Mouse (Mus musculus) embryo, embryonic 11.5 days (tissue): ENCODE data around the gene Olfr159.
"Not testable (repeated sequence)": the region's sequence is repeated elsewhere in the genome, so short reads cannot be mapped to it uniquely, and the experiment has no call there.

Experiments
- DNase-seq: peaks from one replicate; pipeline ENCODE4 v3.0.0-alpha.2; 2012; ENCODE audit warnings: low read depth, low spot score

Olfr159 gene

DNA sequence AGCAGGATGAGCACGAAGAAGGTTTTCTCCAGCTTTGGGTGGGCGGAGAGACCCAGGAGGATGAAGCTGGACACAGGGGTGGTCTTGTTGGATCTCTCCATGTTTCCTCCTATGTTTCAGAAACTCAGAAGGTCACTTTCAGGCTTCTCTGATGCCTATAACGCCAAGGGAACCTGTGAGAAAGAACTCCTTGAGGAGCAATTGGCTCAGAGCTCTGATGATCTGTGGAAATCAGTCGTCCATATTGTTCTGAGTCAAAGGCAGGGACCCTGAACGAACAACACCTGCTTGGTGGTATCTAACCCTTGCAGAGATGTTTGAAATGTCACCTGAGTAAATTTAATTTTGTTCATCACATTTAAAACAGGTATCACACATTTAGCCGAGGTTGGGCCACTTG, at the start of gene Olfr159:
Gene Olfr159 (minus strand): TSS at position 101 of the 400 bp plus-strand sequence.
- no peak for DNase-seq

DNA sequence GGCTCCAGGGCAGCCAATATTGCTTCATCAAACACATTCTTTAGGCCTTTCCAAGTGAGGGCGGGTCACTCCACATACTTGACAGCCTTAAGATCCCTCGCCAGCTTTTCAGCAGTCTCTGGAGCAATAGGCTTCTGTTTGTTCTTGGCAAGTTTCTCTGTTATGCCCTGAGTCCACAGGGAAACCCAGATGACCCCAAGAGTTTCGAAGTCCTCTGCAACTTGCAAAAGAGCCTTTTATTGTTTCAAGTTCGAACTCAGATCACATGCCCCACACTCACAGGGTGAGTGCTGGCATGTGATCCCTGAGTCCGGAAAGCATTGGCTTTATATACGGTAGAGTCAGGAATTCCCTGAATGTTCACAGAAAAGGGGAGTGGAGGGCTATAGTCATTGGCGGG, 28.1 kb upstream of the Olfr159 start:
- no peak for DNase-seq

DNA sequence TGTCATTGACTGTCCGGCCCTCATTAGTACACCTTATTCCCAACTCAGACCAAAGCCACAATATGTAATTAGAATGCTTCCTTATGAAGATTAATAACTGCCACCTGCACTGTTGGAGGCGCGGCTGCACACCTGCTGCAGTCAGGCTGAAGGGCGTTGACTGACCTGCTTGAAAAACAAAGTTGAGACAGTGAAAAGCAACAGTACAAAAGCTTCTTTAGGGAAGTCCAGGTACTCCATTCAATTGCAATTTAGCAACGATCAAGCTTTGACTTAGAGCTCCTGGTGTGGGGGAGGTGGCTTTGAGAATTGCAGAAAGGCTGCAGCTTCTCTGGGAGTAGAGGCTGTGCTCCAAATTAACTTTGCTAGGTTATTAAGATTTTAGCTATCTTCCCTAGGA, 25.0 kb upstream of the Olfr159 start:
- not testable (repeated sequence) for DNase-seq

DNA sequence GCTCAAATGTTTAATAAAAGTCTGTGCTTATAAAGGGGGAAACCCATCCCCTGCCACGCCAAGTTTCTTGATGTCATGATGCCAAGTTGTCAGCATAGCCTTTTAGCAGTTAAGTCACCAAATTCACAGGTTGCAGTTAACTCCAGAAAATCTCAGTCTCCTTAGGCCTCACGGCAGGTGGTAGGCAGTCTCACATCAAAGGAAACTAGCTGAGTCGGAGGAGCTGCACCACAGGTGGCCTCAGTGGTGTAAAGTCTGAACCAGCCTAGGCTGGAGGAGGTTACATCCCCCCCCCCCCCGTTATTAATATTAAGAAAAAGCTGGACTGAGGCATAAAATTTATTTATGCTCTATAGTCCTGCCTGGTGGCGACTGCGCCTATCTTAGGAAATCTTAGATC, 24.5 kb upstream of the Olfr159 start:
- no peak for DNase-seq

DNA sequence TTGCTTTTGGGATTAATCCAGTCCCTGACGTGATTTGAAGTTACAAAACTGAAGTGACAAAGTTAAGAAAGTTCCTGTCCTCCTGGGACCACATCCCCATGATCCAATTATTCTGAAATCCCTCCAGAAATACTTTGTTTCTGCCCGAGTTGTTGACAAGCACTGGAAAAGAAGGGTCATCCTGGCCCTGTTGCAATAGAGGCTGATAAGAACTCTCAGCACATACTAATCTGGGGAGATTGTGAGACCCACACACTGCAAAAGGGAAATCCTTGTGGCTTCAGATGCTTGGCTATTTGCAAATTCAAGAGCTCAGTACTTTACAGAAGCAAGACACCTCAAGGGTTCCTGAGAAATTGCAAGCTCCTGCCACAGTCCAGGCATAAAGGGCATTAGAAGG, 1.5 kb upstream of the Olfr159 start:
- no peak for DNase-seq

DNA sequence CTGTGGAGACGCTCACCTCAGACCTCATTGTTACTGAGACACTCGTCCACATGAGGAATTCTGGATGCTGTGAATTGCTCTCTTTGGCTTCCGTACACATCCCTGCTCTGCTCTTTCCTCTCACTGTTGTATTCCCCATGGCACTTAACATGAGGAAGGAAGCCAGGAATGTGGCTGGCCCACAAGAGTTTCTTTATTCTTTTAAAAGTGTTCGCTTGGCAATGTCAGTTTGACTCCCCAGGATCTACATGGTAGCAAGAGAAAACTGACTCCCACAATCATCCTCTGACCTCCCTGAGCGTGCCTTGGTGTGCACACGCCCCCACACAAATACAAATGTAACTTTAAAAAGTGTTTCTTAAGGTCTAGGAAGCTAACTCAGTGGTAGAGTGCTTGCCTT, 817 bp upstream of the Olfr159 start:
- DNase-seq, result no peak

DNA sequence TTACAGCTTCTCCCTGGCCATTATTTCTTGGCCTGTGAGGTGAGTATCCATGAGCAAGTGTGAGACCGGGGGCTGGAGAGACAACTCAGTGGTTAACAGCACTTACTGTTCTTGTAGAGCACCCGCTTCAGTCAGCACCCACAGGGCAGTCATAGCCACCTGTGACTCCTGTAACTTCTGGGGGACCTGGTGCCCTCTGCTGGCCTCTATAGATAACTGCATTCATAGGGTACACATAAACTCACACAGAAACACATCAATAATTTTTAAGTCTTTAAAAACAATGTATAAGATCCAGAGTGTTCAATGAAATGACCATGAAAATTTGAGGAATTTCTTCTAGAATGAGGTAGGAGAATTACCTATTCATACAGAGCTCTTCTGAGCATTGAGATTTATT, 1.4 kb downstream of the Olfr159 start:
- no peak for DNase-seq

DNA sequence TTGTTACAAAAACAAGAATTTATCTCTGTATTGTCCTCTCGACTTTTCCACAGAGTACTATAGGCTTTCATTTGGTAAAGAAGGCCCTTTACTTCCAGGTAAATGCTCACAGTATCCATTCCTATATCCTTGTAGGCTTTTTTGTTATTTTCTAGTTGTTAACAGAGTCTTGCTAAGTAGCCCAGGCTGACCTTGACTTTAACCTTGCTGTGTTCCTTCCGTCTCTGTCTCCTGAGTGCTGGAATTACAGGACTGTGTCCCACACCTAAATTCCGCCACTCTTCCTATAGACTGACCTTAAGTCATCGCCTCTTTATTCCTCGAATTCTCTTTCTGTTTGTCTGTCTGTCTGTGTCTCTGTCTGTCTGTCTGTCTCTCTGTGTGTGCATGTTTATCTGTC, 2.5 kb downstream of the Olfr159 start:
- DNase-seq, result no peak

DNA sequence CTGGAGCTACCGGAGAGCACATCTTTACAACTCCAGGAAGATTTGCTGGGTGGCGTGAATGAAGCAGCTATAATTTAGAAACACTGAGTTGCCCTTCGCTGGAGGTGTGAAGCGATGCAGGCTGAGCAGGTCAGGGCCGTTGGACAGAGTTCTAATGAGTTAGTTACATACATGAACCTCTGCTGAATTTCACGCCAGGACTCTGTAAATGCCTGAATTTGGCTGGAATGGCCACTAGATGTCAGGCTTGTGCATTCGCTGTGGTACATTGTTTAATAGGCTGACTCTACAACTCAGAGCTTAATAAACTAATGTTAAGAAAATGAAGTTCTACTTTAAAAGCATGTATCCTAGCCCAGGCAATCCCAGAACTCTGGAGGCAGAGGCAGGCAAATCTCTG, 7.4 kb downstream of the Olfr159 start:
- DNase-seq, result no peak

DNA sequence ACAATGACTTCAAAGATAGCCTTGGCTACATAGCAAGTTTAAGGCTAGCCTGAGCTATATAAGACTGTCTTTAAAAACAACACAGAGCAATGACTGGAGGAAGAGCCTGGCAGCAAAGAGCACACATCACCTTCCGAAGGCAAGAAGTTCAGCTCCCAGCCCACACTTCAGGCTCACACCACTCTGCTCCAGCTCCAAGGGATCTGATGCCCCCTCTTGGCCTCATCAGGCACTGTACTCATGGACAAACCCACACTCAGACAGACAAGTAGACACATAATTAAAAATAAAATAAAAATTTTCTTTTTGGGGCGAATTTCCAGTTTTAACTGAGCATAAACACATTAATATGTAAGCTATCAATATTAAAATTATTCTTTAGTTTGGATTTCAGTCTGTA, 9.5 kb downstream of the Olfr159 start:
- no peak for DNase-seq

DNA sequence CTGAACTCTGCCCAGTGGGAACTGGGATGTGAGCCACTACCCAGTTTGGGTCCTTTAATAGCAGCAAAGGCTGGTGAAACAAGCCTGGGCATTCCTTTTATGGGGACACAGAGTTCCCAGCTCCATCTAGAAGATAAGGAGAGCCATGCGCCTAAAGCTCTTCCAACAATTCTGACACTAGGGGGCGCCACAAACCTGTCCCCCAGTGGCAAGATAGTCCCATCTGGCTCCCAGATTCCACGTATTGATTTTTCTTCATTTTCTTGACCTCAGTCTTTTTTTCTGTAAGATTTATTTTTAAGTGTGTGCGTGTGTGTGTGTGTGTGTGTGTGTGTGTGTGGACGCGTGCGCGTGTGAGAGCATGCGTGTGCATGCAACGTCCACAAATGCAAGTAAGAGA, 10.3 kb downstream of the Olfr159 start:
- no peak for DNase-seq

DNA sequence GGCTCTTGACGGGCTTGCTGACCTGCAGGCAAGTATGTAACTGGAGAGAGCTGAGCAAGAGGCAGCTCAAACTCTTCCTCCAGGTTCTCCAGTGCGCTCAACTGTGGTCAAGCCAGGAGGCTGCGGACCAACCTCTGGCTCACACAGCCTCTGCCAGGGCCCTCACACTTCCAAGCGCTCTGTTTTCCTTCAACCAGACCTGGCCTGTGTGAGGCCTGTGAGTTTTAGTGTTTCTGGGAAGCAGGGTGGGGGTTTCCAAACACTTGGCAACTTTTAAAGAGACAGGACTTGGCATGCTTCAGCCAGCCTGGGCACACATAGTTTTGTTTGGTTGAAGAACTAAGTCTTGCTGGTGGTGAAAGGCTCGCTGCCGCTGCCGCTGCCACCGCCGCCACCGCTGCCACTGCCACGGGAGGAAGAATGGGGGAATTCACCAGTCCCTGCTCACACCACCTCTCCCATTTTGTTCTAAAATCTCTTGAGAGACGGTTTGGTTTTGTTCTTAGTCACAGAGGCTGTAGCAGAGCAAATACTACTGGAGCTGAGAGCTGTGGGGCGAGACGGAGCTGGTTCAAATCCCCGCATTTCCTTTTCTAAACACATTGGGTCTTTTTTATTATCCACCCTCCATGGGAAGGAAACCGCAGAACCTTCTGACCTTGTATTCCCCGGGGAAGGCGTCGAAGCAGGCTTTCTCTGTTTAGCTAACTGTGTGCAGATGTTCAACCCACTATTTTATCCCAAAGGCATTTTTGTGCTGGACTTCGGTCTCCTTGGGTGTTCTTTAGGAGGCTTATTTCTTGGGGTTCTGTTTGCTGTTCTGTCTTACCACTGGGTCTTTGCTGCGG, 11.0 kb downstream of the Olfr159 start:
- DNase-seq, result no peak

DNA sequence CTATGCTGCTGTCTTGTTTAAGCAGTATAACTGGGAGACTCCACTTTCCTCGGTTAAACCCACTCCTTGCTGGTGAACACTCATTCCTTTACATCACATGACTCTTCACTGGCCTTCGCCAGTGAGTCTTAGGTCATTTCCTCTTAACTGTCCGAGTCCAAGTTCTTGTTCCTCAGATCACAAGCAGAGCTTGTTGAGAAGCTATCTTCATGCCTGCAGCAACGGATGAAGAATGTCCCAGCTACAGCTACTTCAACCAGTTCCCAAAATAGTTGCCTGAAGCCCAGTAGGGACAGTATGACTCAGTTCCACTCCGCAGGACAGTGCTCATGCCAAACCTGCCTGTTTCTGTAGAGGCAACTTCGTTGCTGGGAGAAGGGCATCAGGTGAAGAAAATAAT, 13.6 kb downstream of the Olfr159 start:
- DNase-seq, result no peak

DNA sequence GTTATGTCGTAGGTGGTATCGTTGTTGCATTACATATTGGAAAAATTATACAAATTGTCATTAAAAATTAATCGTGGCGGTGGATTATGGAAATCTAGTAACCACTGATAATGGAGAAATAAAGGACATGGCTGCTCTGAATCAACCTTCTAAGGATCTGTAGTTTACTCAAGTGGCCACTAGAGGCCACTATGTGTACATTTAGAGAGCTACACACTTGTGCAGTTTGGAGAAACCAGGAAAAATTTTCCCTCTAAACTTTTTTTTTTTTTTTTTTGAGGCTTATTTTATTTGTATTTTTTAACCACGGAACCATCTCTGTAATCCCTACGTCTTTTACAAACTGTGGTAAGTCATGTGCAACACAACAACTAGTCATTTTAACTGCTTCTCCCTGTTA, 25.6 kb downstream of the Olfr159 start:
- DNase-seq, result no peak

DNA sequence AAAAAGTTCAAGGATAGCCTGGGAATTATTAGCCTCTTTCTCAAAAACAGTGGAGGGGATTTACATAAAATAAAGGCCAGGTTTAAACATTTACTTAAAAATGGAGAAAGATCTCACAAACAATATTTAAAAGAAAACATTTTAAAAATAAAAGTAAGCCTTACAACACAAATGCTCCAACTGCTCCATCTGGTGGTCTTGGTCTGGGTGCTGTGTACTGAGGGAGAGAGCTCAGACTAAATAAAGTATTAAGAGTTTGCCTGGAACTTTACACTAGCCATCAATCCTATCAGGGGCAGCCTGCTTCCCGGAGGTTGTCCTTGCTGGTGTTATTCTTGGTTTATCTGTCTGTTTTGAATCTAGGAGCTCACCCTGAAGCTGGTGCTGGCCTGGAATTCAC, 27.7 kb downstream of the Olfr159 start:
- no peak for DNase-seq

DNA sequence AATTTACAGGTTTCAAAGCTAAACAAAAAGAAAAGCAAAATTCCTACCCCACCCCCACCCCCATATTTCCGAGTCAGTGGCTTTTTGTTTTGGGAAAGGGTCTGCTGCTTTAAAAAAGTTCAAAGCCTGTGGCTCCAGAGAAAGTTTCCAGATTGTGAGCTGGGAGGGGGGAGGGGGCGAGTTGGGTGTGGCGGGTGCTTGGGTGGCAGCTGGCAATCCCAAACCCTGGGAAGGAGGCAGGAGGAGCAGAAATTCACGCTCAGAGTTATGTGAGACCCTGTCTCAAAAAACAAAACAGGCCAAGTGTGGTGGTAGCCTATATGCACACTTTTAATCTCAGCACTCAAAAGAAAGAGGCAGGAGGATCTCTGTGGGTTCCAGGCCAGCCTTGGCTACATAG, 28.2 kb downstream of the Olfr159 start:
- DNase-seq, result no peak

DNA sequence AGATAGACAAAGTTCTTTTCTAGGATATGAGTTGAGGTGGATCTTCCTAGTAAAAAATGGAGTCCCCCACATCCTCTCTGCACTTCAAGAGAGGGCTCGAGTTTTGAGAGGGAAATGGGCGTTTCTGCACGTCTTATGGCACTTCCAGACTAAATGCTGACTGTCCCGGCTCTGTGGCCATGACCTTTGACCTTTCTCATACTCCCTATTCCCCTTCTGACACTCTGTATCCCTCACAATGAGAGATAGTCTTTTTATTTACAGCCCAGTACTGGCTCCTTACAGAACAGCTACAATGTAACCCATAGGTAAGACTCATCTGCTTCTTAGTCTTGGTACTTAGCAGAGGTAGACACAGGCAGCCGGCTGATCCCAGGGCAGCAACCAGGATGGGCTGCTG, 29.3 kb downstream of the Olfr159 start:
- no peak for DNase-seq

DNA sequence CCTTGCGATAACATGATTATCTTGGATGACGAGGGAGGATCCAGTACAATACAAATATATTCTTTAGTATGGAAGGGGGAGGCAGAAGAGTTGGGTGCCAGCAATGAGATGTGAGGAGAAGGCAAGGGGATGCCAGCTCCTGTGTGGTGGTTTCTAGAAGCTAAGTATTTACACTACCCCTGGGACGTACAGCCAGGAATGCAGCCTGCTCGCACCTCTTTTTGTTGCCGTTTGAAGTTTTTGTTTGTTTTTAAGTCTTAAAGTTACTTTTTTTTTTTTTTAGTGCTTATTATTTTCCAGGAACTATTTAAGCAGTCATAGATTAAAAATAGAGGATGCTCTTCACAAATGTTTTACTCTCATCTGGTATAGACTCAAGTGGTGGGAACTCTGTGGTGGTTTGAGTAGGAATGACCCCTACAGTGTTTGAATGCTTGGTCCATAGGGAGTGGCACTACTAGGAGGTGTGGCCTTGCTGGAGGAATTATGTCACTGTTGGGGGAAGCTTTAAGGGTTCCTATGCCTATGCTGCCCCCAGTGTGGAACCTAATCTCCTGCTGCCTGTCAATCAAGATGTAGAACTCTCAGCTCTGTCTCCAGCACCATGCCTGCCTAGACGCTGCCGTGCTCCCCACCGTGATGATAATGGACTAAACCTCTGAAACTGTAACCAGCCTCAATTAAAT, 31.7 kb downstream of the Olfr159 start:
- DNase-seq, result no peak

DNA sequence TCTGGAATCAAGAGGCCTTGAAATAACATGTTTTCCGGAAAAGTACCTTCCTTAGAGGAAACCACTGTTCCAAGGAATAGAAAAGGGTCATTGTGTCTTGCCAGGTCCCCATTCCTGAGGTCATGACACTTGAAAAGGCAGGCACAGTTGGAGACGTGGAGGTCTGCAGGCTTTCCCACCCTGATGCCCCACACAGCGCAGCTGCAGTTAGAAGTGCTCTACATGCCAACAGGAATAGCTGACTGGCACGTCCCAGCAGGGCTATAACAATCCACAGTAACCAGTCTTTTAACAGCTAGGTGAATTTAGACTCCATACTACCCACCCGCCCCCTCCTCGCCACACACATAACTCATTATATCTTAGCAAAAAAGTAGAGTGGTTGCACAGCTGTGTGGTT, 33.7 kb downstream of the Olfr159 start:
- DNase-seq, result no peak

DNA sequence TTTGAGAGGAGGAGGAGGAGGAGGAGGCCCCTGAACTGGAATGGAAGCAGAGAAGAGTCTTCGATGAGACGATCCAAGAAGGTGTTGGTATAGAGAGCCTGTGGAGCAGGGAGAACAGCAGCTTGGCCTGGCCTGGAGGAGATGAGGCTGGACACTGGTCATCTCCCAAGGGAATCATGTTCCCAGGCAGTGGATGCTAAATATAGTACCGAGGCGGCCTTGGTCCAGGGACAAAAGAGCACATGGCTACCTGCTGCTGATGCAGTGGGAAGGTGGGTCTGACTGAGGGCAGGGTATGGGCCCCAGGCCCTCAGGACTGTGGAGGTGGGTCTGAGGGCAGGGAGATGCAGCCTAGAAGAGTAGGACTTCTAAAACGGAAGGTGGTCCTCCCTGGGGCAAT, 37.6 kb downstream of the Olfr159 start:
- no peak for DNase-seq

DNA sequence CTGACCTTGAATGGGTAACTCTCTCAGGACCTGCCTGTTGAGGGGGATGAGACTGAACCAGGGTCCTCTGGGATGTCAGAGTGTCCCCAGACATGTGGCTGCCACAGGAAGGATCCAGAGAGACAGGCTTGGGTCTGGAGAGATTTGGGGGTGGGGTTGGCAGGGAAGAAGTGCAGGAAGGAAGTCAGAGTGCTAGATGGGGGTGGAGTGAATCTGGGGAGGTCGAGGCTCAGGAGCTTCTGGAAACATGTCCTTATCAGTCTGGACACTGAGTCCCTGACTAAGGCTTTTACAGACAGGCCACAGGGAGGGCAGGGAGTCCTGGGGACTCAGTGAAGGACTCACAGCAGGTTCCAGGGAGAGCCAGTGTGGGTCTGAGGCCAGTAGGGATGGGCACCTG, 38.6 kb downstream of the Olfr159 start:
- no peak for DNase-seq

DNA sequence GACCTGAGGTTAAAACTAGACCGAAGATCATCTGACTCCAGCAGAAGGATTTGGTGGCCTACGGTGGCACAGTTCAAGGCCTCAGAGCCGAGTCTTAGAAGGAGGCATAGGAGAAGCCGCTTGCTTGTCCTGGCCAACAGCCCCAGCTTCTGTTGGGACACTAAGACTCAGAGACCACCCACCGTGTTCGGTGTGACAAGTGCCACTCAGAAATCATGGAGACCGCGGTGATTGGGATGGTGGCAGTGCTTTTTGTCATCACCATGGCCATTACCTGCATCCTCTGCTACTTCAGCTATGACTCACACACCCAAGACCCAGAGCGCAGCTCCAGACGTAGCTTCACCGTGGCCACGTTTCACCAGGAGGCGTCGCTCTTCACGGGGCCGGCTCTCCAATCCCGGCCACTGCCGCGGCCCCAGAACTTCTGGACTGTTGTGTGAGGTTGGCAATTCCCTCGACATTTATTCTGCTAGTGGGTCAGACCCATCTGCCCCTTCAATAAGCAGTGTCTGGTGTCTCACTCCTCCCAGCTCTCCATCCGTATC, 40.0 kb downstream of the Olfr159 start:
- no peak for DNase-seq
